Mouse (Mus musculus) lung, postnatal 0 days (tissue): ENCODE measurements at regions not wholly inside any gene's neighbourhood (a gene's known extent, or its start where the extent isn't known, plus 50 kb on each side); places are given as distances from the start of the nearest gene placed in this dataset.

ENCODE experiments used
- CTCF ChIP-seq: IDR thresholded peaks from 2 replicates; pipeline ENCODE4 v1.5.1; 2016; ENCODE audit warnings: antibody characterized with exemption, mild to moderate bottlenecking
- EP300 ChIP-seq: IDR thresholded peaks from 2 replicates; pipeline ENCODE4 v1.6.1; 2016; ENCODE audit warnings: antibody characterized with exemption, mild to moderate bottlenecking, control low read depth

GRCm38 (mm10) chr4:105640793-105641192 lies 148.9 kb upstream of the Gm12728 start:
- no peak for TF ChIP-seq EP300
- TF ChIP-seq CTCF = no peak
